Mouse (Mus musculus): Measurements from ENCODE around the gene Sde2. TPM values are rescaled to one million over a fixed set of nuclear protein-coding genes. Genes with fewer than 3 reads are reported as not detected.

Gene Sde2
- polyA plus RNA-seq, 1 experiment from 2014 or later = 49.0 TPM

DNA sequence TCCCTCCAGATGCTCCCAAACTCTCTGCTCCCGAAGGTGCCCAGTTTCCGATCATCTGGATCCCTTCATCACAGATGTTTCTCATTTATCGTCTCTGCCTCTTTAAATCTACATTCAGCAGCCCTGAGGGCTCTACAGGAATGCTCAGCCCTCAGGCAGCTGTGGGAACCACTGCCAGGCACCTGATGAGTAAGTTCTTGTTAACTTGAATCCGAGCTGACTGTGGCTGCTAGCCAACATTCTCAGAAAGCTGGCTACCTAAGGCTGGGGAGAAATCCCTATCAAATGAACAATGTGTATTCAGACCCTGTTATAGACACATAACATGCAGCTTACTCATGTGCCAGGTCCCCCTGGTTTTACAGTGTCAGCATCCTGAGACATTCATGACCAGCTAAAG, 62.9 kb downstream of the Sde2 start:
- Histone ChIP-seq H3K4me3 (ENCODE audit: low read depth, low read length) (no peak overlapping the region), H3K36me3 (ENCODE audit: control insufficient read depth, insufficient read depth, low read length) (no peaks in the 10 kb centered on the region), H3K9ac (ENCODE audit: low read depth, low read length) (no peak overlapping the region), H3K4me1 (replicated peaks; ENCODE audit: control insufficient read depth, insufficient read depth, low read length) (peaks cover 15% of the 10 kb centered on the region), H3K27ac (ENCODE audit: low read depth, low read length) (no peak overlapping the region), H3K9me3 (ENCODE audit: control insufficient read depth, low read length) (no peaks in the 10 kb centered on the region), H3K4me2 (no peak overlapping the region), H3K27me3 (replicated peaks; ENCODE audit: control insufficient read depth, insufficient read depth, low read length) (no peaks in the 10 kb centered on the region)
- WGBS = 65% methylated on average over 4 of the region's 4 CpGs
- ATAC-seq (replicated peaks; ENCODE audit: low FRiP score) (no peak), DNase-seq (ENCODE audit: low spot score) (no peak)

DNA sequence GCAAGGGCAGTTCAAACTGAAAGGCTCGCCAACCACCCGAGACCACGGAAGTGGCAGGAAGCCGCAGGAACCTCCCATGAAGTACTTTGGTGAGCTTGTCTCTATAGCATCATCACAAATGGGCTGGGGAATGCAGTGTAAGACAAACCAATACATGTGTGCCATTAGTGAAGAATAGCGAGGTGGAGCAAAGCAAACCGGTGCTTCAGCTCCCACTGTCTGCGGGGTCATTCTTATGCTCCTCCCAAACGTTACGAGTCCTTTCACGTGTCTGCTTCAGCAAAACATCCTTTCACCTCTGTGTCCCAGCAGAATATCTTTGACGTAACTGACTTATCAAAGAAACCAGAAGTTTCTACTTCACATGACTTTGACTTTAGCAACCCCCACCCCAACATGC, 65.5 kb downstream of the Sde2 start:
- Histone ChIP-seq H3K4me3 (ENCODE audit: low read depth, low read length) (no peak overlapping the region), H3K27ac (ENCODE audit: low read depth, low read length) (no peak overlapping the region), H3K9me3 (ENCODE audit: control insufficient read depth, low read length) (no peaks in the 10 kb centered on the region), H3K9ac (ENCODE audit: low read depth, low read length) (no peak overlapping the region), H3K4me1 (replicated peaks; ENCODE audit: control insufficient read depth, insufficient read depth, low read length) (peaks cover 12% of the 10 kb centered on the region), H3K4me2 (no peak overlapping the region), H3K36me3 (ENCODE audit: control insufficient read depth, insufficient read depth, low read length) (no peaks in the 10 kb centered on the region), H3K27me3 (replicated peaks; ENCODE audit: control insufficient read depth, insufficient read depth, low read length) (no peaks in the 10 kb centered on the region)
- ATAC-seq (replicated peaks; ENCODE audit: low FRiP score) (no peak), DNase-seq (ENCODE audit: low spot score) (no peak)
- WGBS = 74% methylated on average over 11 of the region's 11 CpGs

- Histone ChIP-seq H3K27ac (ENCODE audit: low read depth, low read length) (no peak overlapping the region), H3K27me3 (replicated peaks; ENCODE audit: control insufficient read depth, insufficient read depth, low read length) (no peaks in the 10 kb centered on the region), H3K36me3 (ENCODE audit: control insufficient read depth, insufficient read depth, low read length) (no peaks in the 10 kb centered on the region), H3K9ac (ENCODE audit: low read depth, low read length) (no peak overlapping the region), H3K4me1 (replicated peaks; ENCODE audit: control insufficient read depth, insufficient read depth, low read length) (peaks cover 7% of the 10 kb centered on the region), H3K4me2 (no peak overlapping the region), H3K9me3 (ENCODE audit: control insufficient read depth, low read length) (no peaks in the 10 kb centered on the region), H3K4me3 (ENCODE audit: low read depth, low read length) (no peak overlapping the region)
- DNase-seq (ENCODE audit: low spot score) (no peak), ATAC-seq (replicated peaks; ENCODE audit: low FRiP score) (no peak)
- WGBS = 41% methylated on average over 1 of the region's 1 CpGs
These were observed 66.1 kb downstream of the Sde2 start for GRCm38 (mm10) chr1:180917053-180917452.

Other genes with a start within 250 kb of the Sde2 start
- 21.3 and 22.2 TPM in 2 replicates for gene Lin9, start 210.0 kb upstream of the Sde2 start, polyA plus RNA-seq (2014; fragmentation: Nextera tagmentation; extraction: Ambion mirVana)
- 1.8 and 2.0 TPM in 2 replicates for gene Mixl1, start 154.1 kb upstream of the Sde2 start, polyA plus RNA-seq (2014; fragmentation: Nextera tagmentation; extraction: Ambion mirVana)
- gene Acbd3, start 125.1 kb upstream of the Sde2 start, polyA plus RNA-seq (2014; fragmentation: Nextera tagmentation; extraction: Ambion mirVana) = 17.5 and 18.4 TPM in 2 replicates
- 1,897 and 1,996 TPM in 2 replicates for gene H3f3a, start 37.2 kb upstream of the Sde2 start, polyA plus RNA-seq (2014; fragmentation: Nextera tagmentation; extraction: Ambion mirVana)
- not detected in 2 replicates for gene Lefty2, start 42.0 kb downstream of the Sde2 start, polyA plus RNA-seq (2014; fragmentation: Nextera tagmentation; extraction: Ambion mirVana)
- gene Pycr2, start 53.2 kb downstream of the Sde2 start, polyA plus RNA-seq (2014; fragmentation: Nextera tagmentation; extraction: Ambion mirVana) = 162 and 171 TPM in 2 replicates
- 7.3 and 9.5 TPM in 2 replicates for gene Lefty1, start 83.9 kb downstream of the Sde2 start, polyA plus RNA-seq (2014; fragmentation: Nextera tagmentation; extraction: Ambion mirVana)
- gene Tmem63a, start 91.2 kb downstream of the Sde2 start, polyA plus RNA-seq (2014; fragmentation: Nextera tagmentation; extraction: Ambion mirVana) = 7.8 and 8.3 TPM in 2 replicates
- gene Ephx1, start 169.8 kb downstream of the Sde2 start, polyA plus RNA-seq (2014; fragmentation: Nextera tagmentation; extraction: Ambion mirVana) = 1.6 and 1.7 TPM in 2 replicates
- gene 9130409I23Rik, start 200.1 kb downstream of the Sde2 start, polyA plus RNA-seq (2014; fragmentation: Nextera tagmentation; extraction: Ambion mirVana) = not detected in 2 replicates

Measured in liver, embryonic 11.5 days (tissue).